Mouse (Mus musculus): ENCODE results near the gene Tex48.

DNA sequence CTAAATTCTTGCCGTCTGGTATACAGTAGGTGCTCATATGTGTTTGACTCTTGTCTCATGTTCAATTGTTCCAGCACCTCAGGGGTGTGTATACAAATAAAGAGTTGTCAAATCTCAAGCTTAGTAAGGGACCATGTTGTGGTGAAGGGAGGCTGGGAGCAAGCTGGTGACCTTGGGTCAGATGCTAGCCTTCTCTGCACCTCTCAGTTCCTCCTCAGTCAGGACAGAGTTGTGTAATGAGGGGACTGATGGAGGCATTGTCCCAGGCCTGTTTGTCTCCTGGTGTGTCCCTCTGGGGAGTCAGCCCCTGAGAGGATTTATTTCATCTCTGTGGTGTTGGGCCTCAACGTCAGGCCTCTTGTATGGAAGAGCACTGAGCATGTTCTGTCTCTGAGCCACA is 36.0 kb downstream of the Tex48 start:
- TF ChIP-seq CTCF (IDR thresholded peaks at IDR 0.05; ENCODE audit: control insufficient read depth, insufficient read depth, low read length) (no peak), POLR2A (IDR thresholded peaks at IDR 0.05; ENCODE audit: borderline replicate concordance, control insufficient read depth, low read depth, low read length) (no peak)

All from bone marrow, adult 2 months (tissue).